In the genomic region with DNA sequence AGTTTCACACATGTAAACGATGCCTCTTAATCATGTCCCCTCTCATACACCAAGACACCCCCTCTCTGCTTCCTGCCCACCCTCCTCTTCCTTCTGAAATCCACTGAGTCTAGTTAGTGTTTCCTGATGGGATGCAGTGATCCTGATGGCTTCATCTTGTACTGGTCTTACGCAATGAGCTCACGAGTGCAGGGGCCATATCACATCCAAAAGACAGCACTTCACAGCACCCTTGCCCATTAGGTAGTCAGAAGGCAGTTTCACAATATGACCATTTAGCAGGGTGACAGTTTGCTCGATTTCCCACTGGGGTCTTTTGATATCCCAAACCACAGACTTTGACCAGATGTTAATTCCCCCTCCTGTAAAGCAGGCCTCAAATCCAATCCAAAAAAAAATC, we compare ENCODE assay signal across 28 mouse cellular contexts. TPM values are rescaled to one million over a fixed set of nuclear protein-coding genes. Genes with fewer than 3 reads are reported as not detected.
DNase-seq lines count a peak whose midpoint lies in the region; ATAC-seq and TF ChIP-seq lines count a peak whose summit lies in the region.
"Had no signal": no experiment of that assay in that cellular context is flagged by ENCODE, and none has a peak within 500 bp of the region (broad histone marks: within the 10 kb centered on the region; RNA-seq: fewer than 3 reads in every experiment).

No protein-coding gene starts in this region.

- DNase-seq in heart, embryonic 10.5 days (ENCODE audit: low spot score), result peak; percentile 47
- DNase-seq in heart, postnatal 4 days, result no peak
- peak; percentile 28 for DNase-seq in liver, postnatal 0 days
- DNase-seq in thymus, postnatal 10 days (ENCODE audit: low spot score in 2 of 2), result no peak
- DNase-seq in midbrain, postnatal 0 days (ENCODE audit: low spot score), result no peak
- DNase-seq: adrenal gland, adult 8-10 months; adrenal gland, postnatal 14 days; adrenal gland, postnatal 36 days; cerebellum, adult 11-12 months; cerebellum, adult 2 months; cerebellum, adult 9-10 months; cerebellum, postnatal 10 days; cerebellum, postnatal 25 days had no signal

- 79% methylated on average over 4 of the region's 4 CpGs for WGBS in heart, embryonic 10.5 days
- WGBS in liver, postnatal 0 days (ENCODE audit: insufficient replicate concordance), result 66% methylated on average over 4 of the region's 4 CpGs
- 58% methylated on average over 4 of the region's 4 CpGs for WGBS in liver, embryonic 12.5 days (ENCODE audit: insufficient replicate concordance)
- WGBS in midbrain, postnatal 0 days, result 88% methylated on average over 4 of the region's 4 CpGs

- H3K4me2 ChIP-seq in liver, postnatal 0 days (ENCODE audit: low read depth, low read length), result no peak overlapping the region
- no peak overlapping the region for H3K4me2 ChIP-seq in liver, embryonic 12.5 days
- H3K4me2 ChIP-seq in midbrain, postnatal 0 days (ENCODE audit: low read depth, low read length, poor library complexity, severe bottlenecking), result no peak overlapping the region
- H3K4me2 ChIP-seq: embryonic facial prominence, embryonic 12.5 days; forebrain, embryonic 12.5 days had no signal

- no peak overlapping the region for H3K9ac ChIP-seq in liver, postnatal 0 days (replicated peaks)
- H3K9ac ChIP-seq in liver, embryonic 12.5 days, result no peak overlapping the region
- H3K9ac ChIP-seq in midbrain, postnatal 0 days (replicated peaks; ENCODE audit: low read length, poor library complexity, severe bottlenecking), result no peak overlapping the region
- H3K9ac ChIP-seq: embryonic facial prominence, embryonic 12.5 days; forebrain, embryonic 12.5 days had no signal

- 0 out of 2 replicates have a peak, but pooled peaks have one; percentile 13 for TF ChIP-seq EP300 in liver, postnatal 0 days (IDR thresholded peaks at IDR 0.05; ENCODE audit: low read depth)

- H3K9me3 ChIP-seq in heart, embryonic 10.5 days, result no peaks in the 10 kb centered on the region
- no peaks in the 10 kb centered on the region for H3K9me3 ChIP-seq in liver, postnatal 0 days (ENCODE audit: low read length)
- no peaks in the 10 kb centered on the region for H3K9me3 ChIP-seq in liver, embryonic 12.5 days (replicated peaks)
- H3K9me3 ChIP-seq in midbrain, postnatal 0 days (ENCODE audit: low read length), result no peaks in the 10 kb centered on the region
- H3K9me3 ChIP-seq: embryonic facial prominence, embryonic 10.5 days; embryonic facial prominence, embryonic 12.5 days; forebrain, embryonic 12.5 days; G1E had no signal

- no peak overlapping the region for H3K27ac ChIP-seq in heart, embryonic 10.5 days
- peak overlapping the region; percentile 62 for H3K27ac ChIP-seq in liver, postnatal 0 days (ENCODE audit: low read depth)
- no peak overlapping the region for H3K27ac ChIP-seq in liver, embryonic 12.5 days
- no peak overlapping the region for H3K27ac ChIP-seq in midbrain, postnatal 0 days (ENCODE audit: low read depth, low read length)
- H3K27ac ChIP-seq: embryonic facial prominence, embryonic 10.5 days; embryonic facial prominence, embryonic 12.5 days; forebrain, embryonic 12.5 days had no signal

- peak; percentile 39; the same call in 1 of the 2 replicates for ATAC-seq in liver, postnatal 0 days
- no peak for ATAC-seq in liver, embryonic 12.5 days
- peak; percentile 90 for ATAC-seq in granulocyte monocyte progenitor cell, adult 5-6 weeks (replicated peaks; ENCODE audit: poor library complexity, severe bottlenecking)
- no peak for ATAC-seq in midbrain, postnatal 0 days (ENCODE audit: low FRiP score)
- ATAC-seq: activated CD4-positive, CD25-positive, alpha-beta regulatory T cell, adult 4 months; CD4-positive, CD25-positive, alpha-beta regulatory T cell, adult 4 months; forebrain, embryonic 14.5 days; forebrain, embryonic 16.5 days; Patski had no signal

- H3K4me1 ChIP-seq in heart, embryonic 10.5 days, result no peaks in the 10 kb centered on the region
- peaks cover 5% of the 10 kb centered on the region; the same call in 1 of the 2 replicates for H3K4me1 ChIP-seq in liver, postnatal 0 days (ENCODE audit: insufficient read depth)
- H3K4me1 ChIP-seq in liver, embryonic 12.5 days, result peaks cover 1% of the 10 kb centered on the region; the same call in 1 of the 2 replicates
- H3K4me1 ChIP-seq in midbrain, postnatal 0 days (ENCODE audit: insufficient read depth, low read length), result no peaks in the 10 kb centered on the region
- H3K4me1 ChIP-seq: embryonic facial prominence, embryonic 10.5 days; embryonic facial prominence, embryonic 12.5 days; forebrain, embryonic 12.5 days had no signal

- no peaks in the 10 kb centered on the region for H3K36me3 ChIP-seq in heart, embryonic 10.5 days
- no peaks in the 10 kb centered on the region for H3K36me3 ChIP-seq in liver, postnatal 0 days (replicated peaks; ENCODE audit: insufficient read depth, low read length)
- no peaks in the 10 kb centered on the region for H3K36me3 ChIP-seq in liver, embryonic 12.5 days
- H3K36me3 ChIP-seq in midbrain, postnatal 0 days (ENCODE audit: insufficient read depth, low read length), result no peaks in the 10 kb centered on the region
- H3K36me3 ChIP-seq: embryonic facial prominence, embryonic 10.5 days; embryonic facial prominence, embryonic 12.5 days; forebrain, embryonic 12.5 days; G1E had no signal

- no peaks in the 10 kb centered on the region for H3K27me3 ChIP-seq in heart, embryonic 10.5 days (ENCODE audit: insufficient read depth, poor library complexity, severe bottlenecking)
- no peaks in the 10 kb centered on the region for H3K27me3 ChIP-seq in liver, postnatal 0 days (ENCODE audit: insufficient read depth, low read length)
- H3K27me3 ChIP-seq in liver, embryonic 12.5 days (replicated peaks), result 0 out of 2 replicates have a peak, but pooled peaks cover 6% of the 10 kb centered on the region
- no peaks in the 10 kb centered on the region for H3K27me3 ChIP-seq in midbrain, postnatal 0 days (ENCODE audit: insufficient read depth, low read length)
- H3K27me3 ChIP-seq: CH12.LX, Patski had no signal

- no peak overlapping the region for H3K4me3 ChIP-seq in heart, embryonic 10.5 days
- no peak overlapping the region for H3K4me3 ChIP-seq in liver, postnatal 0 days (ENCODE audit: low read depth, low read length)
- H3K4me3 ChIP-seq in liver, embryonic 12.5 days, result no peak overlapping the region
- no peak overlapping the region for H3K4me3 ChIP-seq in midbrain, postnatal 0 days (ENCODE audit: low read depth, low read length)
- H3K4me3 ChIP-seq: embryonic facial prominence, embryonic 10.5 days; embryonic facial prominence, embryonic 12.5 days; forebrain, embryonic 12.5 days had no signal

- no peak for TF ChIP-seq CTCF in liver, postnatal 0 days (IDR thresholded peaks at IDR 0.05; ENCODE audit: low read depth)
- TF ChIP-seq CTCF in midbrain, postnatal 0 days (IDR thresholded peaks at IDR 0.05), result no peak

RNA-seq across cellular contexts. Expression of a gene that starts 5.9 kb away (rescaled TPM):
- polyA plus RNA-seq in heart, embryonic 10.5 days (2016; fragmentation: Nextera tagmentation; extraction: Ambion mirVana), result 21.7 and 22.8 TPM in 2 replicates
- total RNA-seq in heart, postnatal 4 days (2021), result 10 to 100 TPM; 17.7 to 18.7 TPM
- 6.0 and 7.1 TPM in 2 replicates for polyA plus RNA-seq in liver, postnatal 0 days (2015; fragmentation: Nextera tagmentation; extraction: Ambion mirVana)
- polyA plus RNA-seq in liver, embryonic 12.5 days (2016; fragmentation: Nextera tagmentation; extraction: Ambion mirVana), result 20.3 and 21.4 TPM in 2 replicates
- total RNA-seq in granulocyte monocyte progenitor cell, adult 5-6 weeks (2014; fragmentation: Nextera tagmentation), result 13.7 and 28.1 TPM in 2 replicates
- 48.8 and 55.6 TPM in 2 replicates for total RNA-seq in granulocyte monocyte progenitor cell, adult 5-6 weeks (2017)
- 5.9 and 7.1 TPM in 2 replicates for total RNA-seq in midbrain, postnatal 0 days (2014; rRNA removed)
- 6.8 and 6.9 TPM in 2 replicates for polyA plus RNA-seq in midbrain, postnatal 0 days (2015; fragmentation: Nextera tagmentation; extraction: Ambion mirVana)

RNA-seq across cellular contexts. Expression of a gene that starts 12.7 kb away (rescaled TPM):
- polyA plus RNA-seq in heart, embryonic 10.5 days (2016; fragmentation: Nextera tagmentation; extraction: Ambion mirVana), result 1.9 and 3.2 TPM in 2 replicates
- total RNA-seq in heart, postnatal 4 days (2021), result 1 to 10 TPM; 4.9 TPM
- polyA plus RNA-seq in liver, postnatal 0 days (2015; fragmentation: Nextera tagmentation; extraction: Ambion mirVana), result 67.6 and 82.4 TPM in 2 replicates
- polyA plus RNA-seq in liver, embryonic 12.5 days (2016; fragmentation: Nextera tagmentation; extraction: Ambion mirVana), result 5.6 and 5.7 TPM in 2 replicates
- 1.8 and 6.8 TPM in 2 replicates for total RNA-seq in granulocyte monocyte progenitor cell, adult 5-6 weeks (2014; fragmentation: Nextera tagmentation)
- total RNA-seq in granulocyte monocyte progenitor cell, adult 5-6 weeks (2017), result 1.5 and 1.8 TPM in 2 replicates
- 0.38 and 0.71 TPM in 2 replicates for total RNA-seq in midbrain, postnatal 0 days (2014; rRNA removed)
- polyA plus RNA-seq in midbrain, postnatal 0 days (2015; fragmentation: Nextera tagmentation; extraction: Ambion mirVana), result 0.60 and 0.75 TPM in 2 replicates

RNA-seq across cellular contexts. Expression of a gene that starts 42.1 kb away (rescaled TPM):
- polyA plus RNA-seq in heart, embryonic 10.5 days (2016; fragmentation: Nextera tagmentation; extraction: Ambion mirVana), result 16.2 and 25.6 TPM in 2 replicates
- total RNA-seq in heart, postnatal 4 days (2021), result 10 to 100 TPM; 17.0 to 18.5 TPM
- polyA plus RNA-seq in liver, postnatal 0 days (2015; fragmentation: Nextera tagmentation; extraction: Ambion mirVana), result 1.1 TPM in 2 replicates
- polyA plus RNA-seq in liver, embryonic 12.5 days (2016; fragmentation: Nextera tagmentation; extraction: Ambion mirVana), result 2.8 and 3.1 TPM in 2 replicates
- 4.1 and 10.1 TPM in 2 replicates for total RNA-seq in granulocyte monocyte progenitor cell, adult 5-6 weeks (2014; fragmentation: Nextera tagmentation)
- 3.3 and 5.0 TPM in 2 replicates for total RNA-seq in granulocyte monocyte progenitor cell, adult 5-6 weeks (2017)
- 30.4 and 33.1 TPM in 2 replicates for total RNA-seq in midbrain, postnatal 0 days (2014; rRNA removed)
- 17.6 and 18.1 TPM in 2 replicates for polyA plus RNA-seq in midbrain, postnatal 0 days (2015; fragmentation: Nextera tagmentation; extraction: Ambion mirVana)

RNA-seq across cellular contexts. Expression of a gene that starts 58.6 kb away (rescaled TPM):
- not detected in 2 replicates for polyA plus RNA-seq in heart, embryonic 10.5 days (2016; fragmentation: Nextera tagmentation; extraction: Ambion mirVana)
- not detected for total RNA-seq in heart, postnatal 4 days (2021)
- polyA plus RNA-seq in liver, postnatal 0 days (2015; fragmentation: Nextera tagmentation; extraction: Ambion mirVana), result not detected in 2 replicates
- not detected in 2 replicates for polyA plus RNA-seq in liver, embryonic 12.5 days (2016; fragmentation: Nextera tagmentation; extraction: Ambion mirVana)
- not detected in 2 replicates for total RNA-seq in granulocyte monocyte progenitor cell, adult 5-6 weeks (2014; fragmentation: Nextera tagmentation)
- total RNA-seq in granulocyte monocyte progenitor cell, adult 5-6 weeks (2017), result not detected in 2 replicates
- not detected in 2 replicates for total RNA-seq in midbrain, postnatal 0 days (2014; rRNA removed)
- not detected in 2 replicates for polyA plus RNA-seq in midbrain, postnatal 0 days (2015; fragmentation: Nextera tagmentation; extraction: Ambion mirVana)
- total RNA-seq: adrenal gland, adult 18-20 months; adrenal gland, adult 8-10 months; adrenal gland, postnatal 14 days; adrenal gland, postnatal 36 days; CH12.LX; G1E had no signal
- polyA plus RNA-seq: activated CD4-positive, CD25-positive, alpha-beta regulatory T cell, adult 4 months; CD4-positive, CD25-positive, alpha-beta regulatory T cell, adult 4 months; cerebellum, adult 2 months; cortical plate, adult 2 months; embryonic facial prominence, embryonic 10.5 days; embryonic facial prominence, embryonic 12.5 days; embryonic facial prominence, embryonic 14.5 days; forebrain, embryonic 12.5 days; forebrain, embryonic 14.5 days; forebrain, embryonic 16.5 days; G1E; Patski had no signal

Comparison
In these comparisons a context has a peak if more than half of its experiments do, and no peak if none do; other contexts are left out.
1. DNase-seq: peak in heart, embryonic 10.5 days (single experiment) and liver, postnatal 0 days (single experiment); none in heart, postnatal 4 days (single experiment), thymus, postnatal 10 days (0 of 2) and midbrain, postnatal 0 days (single experiment).
2. ATAC-seq: peak in liver, postnatal 0 days (single experiment) and granulocyte monocyte progenitor cell, adult 5-6 weeks (single experiment); none in liver, embryonic 12.5 days (single experiment) and midbrain, postnatal 0 days (single experiment).
3. RNA of a gene that starts 12.7 kb away (polyA plus RNA-seq): 67.6 to 82.4 TPM in liver, postnatal 0 days; 5.6 to 5.7 TPM in liver, embryonic 12.5 days, 1.9 to 3.2 TPM in heart, embryonic 10.5 days and 0.60 to 0.75 TPM in midbrain, postnatal 0 days; every median in the first group is over 10 times any median in the second.